Mouse (Mus musculus): ENCODE results near the gene Tacc2. TPM values are rescaled to one million over a fixed set of nuclear protein-coding genes. Genes with fewer than 3 reads are reported as not detected.
A peak's percentile ranks its signal among the peaks of the same experiment; 100 is the strongest.

The Tacc2 gene
- polyA plus RNA-seq, 1 experiment from 2014 or later = 34.7 TPM

DNA sequence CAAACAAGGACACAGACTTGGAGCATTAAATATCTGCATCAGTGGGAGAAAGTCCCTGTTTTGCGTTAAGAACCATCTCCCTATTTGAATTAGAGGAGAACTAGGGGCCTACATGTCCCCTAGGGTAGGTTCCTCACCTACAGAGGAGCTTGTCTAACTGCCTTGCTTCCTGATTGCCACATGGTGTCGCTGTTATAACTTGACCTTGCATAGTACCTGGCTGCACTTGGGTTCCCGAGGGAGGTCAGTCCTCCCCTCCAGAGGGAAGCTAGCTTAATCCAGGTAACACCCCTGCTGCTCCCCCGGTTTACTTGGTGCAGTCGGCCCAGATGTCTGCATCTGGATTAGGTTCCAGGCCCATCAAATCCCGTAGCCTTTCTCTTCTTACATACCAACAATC, 27.9 kb downstream of the Tacc2 start:
- ATAC-seq (ENCODE audit: insufficient number of reproducible peaks, low FRiP score, low TSS enrichment, low read depth) (no peak), DNase-seq (ENCODE audit: low spot score) (no peak)
- H3K27me3 ChIP-seq (ENCODE audit: control insufficient read depth, insufficient read depth, low read length) = no peaks in the 10 kb centered on the region
- no peak overlapping the region for H3K27ac ChIP-seq (replicated peaks; ENCODE audit: low read depth, low read length)
- 16% methylated on average over 6 of the region's 6 CpGs for WGBS
- peaks cover 2% of the 10 kb centered on the region; the same call in 1 of the 2 replicates for H3K4me1 ChIP-seq (ENCODE audit: control insufficient read depth, insufficient read depth, low read length)
- H3K4me2 ChIP-seq (ENCODE audit: low read depth, severe bottlenecking) = no peak overlapping the region
- no peak overlapping the region for H3K4me3 ChIP-seq (ENCODE audit: low read depth, low read length)
- no peaks in the 10 kb centered on the region for H3K9me3 ChIP-seq (ENCODE audit: control insufficient read depth, low read length)
- no peaks in the 10 kb centered on the region for H3K36me3 ChIP-seq (ENCODE audit: control insufficient read depth, insufficient read depth, low read length)
- no peak overlapping the region for H3K9ac ChIP-seq (ENCODE audit: low read length)

GRCm38 (mm10) chr7:130606958-130607357, 29.7 kb downstream of the Tacc2 start:
- ATAC-seq (ENCODE audit: insufficient number of reproducible peaks, low FRiP score, low TSS enrichment, low read depth) = no peak

GRCm38 (mm10) chr7:130613973-130614372, 36.7 kb downstream of the Tacc2 start:
- no peaks in the 10 kb centered on the region for H3K36me3 ChIP-seq (ENCODE audit: control insufficient read depth, insufficient read depth, low read length)
- no peak for ATAC-seq (ENCODE audit: insufficient number of reproducible peaks, low FRiP score, low TSS enrichment, low read depth)
- H3K9ac ChIP-seq (ENCODE audit: low read length) = no peak overlapping the region
- no peaks in the 10 kb centered on the region for H3K27me3 ChIP-seq (ENCODE audit: control insufficient read depth, insufficient read depth, low read length)
- H3K4me2 ChIP-seq (ENCODE audit: low read depth, severe bottlenecking) = no peak overlapping the region
- WGBS = 66% methylated on average over 4 of the region's 4 CpGs
- no peaks in the 10 kb centered on the region for H3K9me3 ChIP-seq (ENCODE audit: control insufficient read depth, low read length)
- H3K4me1 ChIP-seq (ENCODE audit: control insufficient read depth, insufficient read depth, low read length) = no peaks in the 10 kb centered on the region
- no peak for DNase-seq (ENCODE audit: low spot score)
- no peak overlapping the region for H3K27ac ChIP-seq (replicated peaks; ENCODE audit: low read depth, low read length)
- H3K4me3 ChIP-seq (ENCODE audit: low read depth, low read length) = no peak overlapping the region

More at GRCm38 (mm10) chr7:130606958-130607357, 29.7 kb downstream of the Tacc2 start:
- Histone ChIP-seq H3K4me1 (ENCODE audit: control insufficient read depth, insufficient read depth, low read length) (peaks cover 2% of the 10 kb centered on the region; the same call in 1 of the 2 replicates), H3K4me2 (ENCODE audit: low read depth, severe bottlenecking) (no peak overlapping the region), H3K27me3 (ENCODE audit: control insufficient read depth, insufficient read depth, low read length) (no peaks in the 10 kb centered on the region), H3K27ac (replicated peaks; ENCODE audit: low read depth, low read length) (no peak overlapping the region), H3K9ac (ENCODE audit: low read length) (no peak overlapping the region), H3K9me3 (ENCODE audit: control insufficient read depth, low read length) (no peaks in the 10 kb centered on the region), H3K4me3 (ENCODE audit: low read depth, low read length) (no peak overlapping the region), H3K36me3 (ENCODE audit: control insufficient read depth, insufficient read depth, low read length) (no peaks in the 10 kb centered on the region)
- WGBS = 37% methylated on average over 4 of the region's 4 CpGs
- DNase-seq (ENCODE audit: low spot score) = peak; percentile 43

DNA sequence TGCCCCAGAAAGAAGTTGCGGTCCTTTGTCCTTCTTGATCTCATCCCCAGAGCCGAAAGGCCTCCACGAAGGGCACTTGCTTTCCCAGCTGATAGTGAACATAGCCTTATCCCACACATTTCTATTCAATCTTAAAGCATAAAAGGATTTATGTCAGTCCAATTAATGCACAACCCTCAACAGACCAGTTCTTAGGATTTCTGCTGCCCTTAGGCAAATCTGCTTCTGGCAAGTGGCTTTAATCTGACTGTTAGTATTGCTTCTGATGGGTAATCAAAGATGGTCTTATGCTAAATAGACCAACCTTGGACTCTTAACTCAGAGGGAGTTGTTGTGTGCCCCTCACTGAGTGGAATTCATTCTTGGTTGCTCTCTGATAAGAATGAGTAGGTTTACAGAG, 40.4 kb downstream of the Tacc2 start:
- Histone ChIP-seq H3K36me3 (ENCODE audit: control insufficient read depth, insufficient read depth, low read length) (no peaks in the 10 kb centered on the region), H3K9me3 (ENCODE audit: control insufficient read depth, low read length) (no peaks in the 10 kb centered on the region), H3K27me3 (ENCODE audit: control insufficient read depth, insufficient read depth, low read length) (no peaks in the 10 kb centered on the region), H3K27ac (replicated peaks; ENCODE audit: low read depth, low read length) (no peak overlapping the region), H3K4me2 (ENCODE audit: low read depth, severe bottlenecking) (no peak overlapping the region), H3K4me3 (ENCODE audit: low read depth, low read length) (no peak overlapping the region), H3K4me1 (ENCODE audit: control insufficient read depth, insufficient read depth, low read length) (no peaks in the 10 kb centered on the region), H3K9ac (ENCODE audit: low read length) (no peak overlapping the region)
- WGBS = 94% methylated on average over 3 of the region's 3 CpGs
- DNase-seq (ENCODE audit: low spot score) (no peak), ATAC-seq (ENCODE audit: insufficient number of reproducible peaks, low FRiP score, low TSS enrichment, low read depth) (no peak)

DNA sequence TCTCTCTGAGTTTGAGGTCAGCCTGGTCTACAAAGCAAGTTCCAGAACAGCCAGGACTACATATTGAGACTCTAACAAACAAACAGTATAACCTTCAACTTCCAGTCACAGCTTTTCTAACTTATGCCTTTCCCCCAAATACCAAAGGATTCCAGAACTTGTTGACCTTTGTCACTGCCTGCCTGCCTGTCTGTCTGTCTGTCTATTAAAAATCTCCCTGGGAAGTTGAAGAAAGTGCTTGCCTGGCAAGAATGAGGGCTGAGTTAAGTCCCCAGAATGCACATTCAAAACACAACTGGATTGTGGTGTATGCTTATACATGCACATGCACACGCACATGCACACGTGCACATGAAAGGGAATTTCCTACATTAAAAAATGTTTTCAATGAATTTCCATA, 43.8 kb downstream of the Tacc2 start:
- H3K27ac ChIP-seq (replicated peaks; ENCODE audit: low read depth, low read length) = no peak overlapping the region
- H3K36me3 ChIP-seq (ENCODE audit: control insufficient read depth, insufficient read depth, low read length) = no peaks in the 10 kb centered on the region
- no peak for ATAC-seq (ENCODE audit: insufficient number of reproducible peaks, low FRiP score, low TSS enrichment, low read depth)
- H3K27me3 ChIP-seq (ENCODE audit: control insufficient read depth, insufficient read depth, low read length) = no peaks in the 10 kb centered on the region
- no peaks in the 10 kb centered on the region for H3K9me3 ChIP-seq (ENCODE audit: control insufficient read depth, low read length)
- H3K4me1 ChIP-seq (ENCODE audit: control insufficient read depth, insufficient read depth, low read length) = no peaks in the 10 kb centered on the region
- H3K9ac ChIP-seq (ENCODE audit: low read length) = no peak overlapping the region
- 89% methylated on average over 2 of the region's 2 CpGs for WGBS
- no peak for DNase-seq (ENCODE audit: low spot score)
- no peak overlapping the region for H3K4me2 ChIP-seq (ENCODE audit: low read depth, severe bottlenecking)
- no peak overlapping the region for H3K4me3 ChIP-seq (ENCODE audit: low read depth, low read length)

- WGBS = 56% methylated on average over 3 of the region's 3 CpGs
- ATAC-seq (ENCODE audit: insufficient number of reproducible peaks, low FRiP score, low TSS enrichment, low read depth) (no peak), DNase-seq (ENCODE audit: low spot score) (no peak)
- Histone ChIP-seq H3K36me3 (ENCODE audit: control insufficient read depth, insufficient read depth, low read length) (no peaks in the 10 kb centered on the region), H3K9me3 (ENCODE audit: control insufficient read depth, low read length) (no peaks in the 10 kb centered on the region), H3K9ac (ENCODE audit: low read length) (no peak overlapping the region), H3K27me3 (ENCODE audit: control insufficient read depth, insufficient read depth, low read length) (no peaks in the 10 kb centered on the region), H3K4me2 (ENCODE audit: low read depth, severe bottlenecking) (no peak overlapping the region), H3K4me3 (ENCODE audit: low read depth, low read length) (no peak overlapping the region), H3K27ac (replicated peaks; ENCODE audit: low read depth, low read length) (no peak overlapping the region), H3K4me1 (ENCODE audit: control insufficient read depth, insufficient read depth, low read length) (no peaks in the 10 kb centered on the region)
These were observed 44.7 kb downstream of the Tacc2 start for GRCm38 (mm10) chr7:130621953-130622352.

DNA sequence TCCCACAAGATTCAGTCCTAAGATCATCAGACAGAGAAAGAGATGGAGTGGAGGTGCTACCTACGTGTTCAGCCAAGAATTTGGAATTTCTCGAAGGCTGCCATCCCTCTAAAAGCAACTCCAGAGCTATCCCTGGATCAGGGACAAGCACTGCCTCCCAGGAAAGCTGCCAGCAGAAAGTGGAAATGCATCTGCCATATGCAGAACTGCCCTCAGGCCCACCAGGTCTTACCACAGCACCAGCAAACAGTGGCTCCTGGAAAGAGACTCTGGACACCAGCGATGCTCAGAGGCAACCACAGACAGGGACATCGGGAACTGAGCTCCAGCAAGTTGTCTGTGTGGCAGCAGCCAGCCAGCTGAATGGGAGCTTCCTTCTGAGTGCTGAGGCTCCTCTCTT, 45.1 kb downstream of the Tacc2 start:
- Histone ChIP-seq H3K9me3 (ENCODE audit: control insufficient read depth, low read length) (no peaks in the 10 kb centered on the region), H3K4me3 (ENCODE audit: low read depth, low read length) (no peak overlapping the region), H3K9ac (ENCODE audit: low read length) (no peak overlapping the region), H3K4me1 (ENCODE audit: control insufficient read depth, insufficient read depth, low read length) (no peaks in the 10 kb centered on the region), H3K27ac (replicated peaks; ENCODE audit: low read depth, low read length) (no peak overlapping the region), H3K4me2 (ENCODE audit: low read depth, severe bottlenecking) (no peak overlapping the region), H3K36me3 (ENCODE audit: control insufficient read depth, insufficient read depth, low read length) (no peaks in the 10 kb centered on the region), H3K27me3 (ENCODE audit: control insufficient read depth, insufficient read depth, low read length) (no peaks in the 10 kb centered on the region)
- ATAC-seq (ENCODE audit: insufficient number of reproducible peaks, low FRiP score, low TSS enrichment, low read depth) (no peak), DNase-seq (ENCODE audit: low spot score) (no peak)
- WGBS = 89% methylated on average over 4 of the region's 4 CpGs

GRCm38 (mm10) chr7:130624299-130624698, 47.1 kb downstream of the Tacc2 start:
- no peak for DNase-seq (ENCODE audit: low spot score)
- Histone ChIP-seq H3K27ac (replicated peaks; ENCODE audit: low read depth, low read length) (no peak overlapping the region), H3K9ac (ENCODE audit: low read length) (no peak overlapping the region), H3K4me3 (ENCODE audit: low read depth, low read length) (no peak overlapping the region), H3K36me3 (ENCODE audit: control insufficient read depth, insufficient read depth, low read length) (no peaks in the 10 kb centered on the region), H3K4me1 (ENCODE audit: control insufficient read depth, insufficient read depth, low read length) (no peaks in the 10 kb centered on the region), H3K9me3 (ENCODE audit: control insufficient read depth, low read length) (no peaks in the 10 kb centered on the region), H3K27me3 (ENCODE audit: control insufficient read depth, insufficient read depth, low read length) (no peaks in the 10 kb centered on the region), H3K4me2 (ENCODE audit: low read depth, severe bottlenecking) (no peak overlapping the region)
- ATAC-seq (ENCODE audit: insufficient number of reproducible peaks, low FRiP score, low TSS enrichment, low read depth) = no peak
- WGBS = 83% methylated on average over 9 of the region's 9 CpGs

DNA sequence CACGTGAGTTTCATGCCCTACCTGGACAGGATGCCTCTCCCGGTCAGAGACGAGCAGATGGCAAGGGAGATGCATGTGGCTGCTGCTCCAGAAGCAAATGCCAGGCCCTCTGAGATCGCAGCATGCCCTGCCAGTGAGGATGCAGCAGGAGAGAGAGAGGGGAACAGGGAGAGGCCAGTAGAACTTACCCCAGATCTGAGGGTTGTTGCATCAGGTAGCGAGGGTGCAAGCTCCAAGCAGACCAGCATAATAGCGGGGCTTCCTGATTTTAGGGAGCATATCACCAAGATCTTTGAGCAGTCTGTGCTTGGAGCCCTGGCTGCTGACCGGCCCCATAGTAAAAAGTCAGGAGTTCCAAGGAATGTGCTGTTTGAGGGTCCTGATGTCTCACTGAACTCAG, 48.1 kb downstream of the Tacc2 start:
- DNase-seq (ENCODE audit: low spot score) = no peak
- H3K27ac ChIP-seq (replicated peaks; ENCODE audit: low read depth, low read length) = no peak overlapping the region
- no peak overlapping the region for H3K4me2 ChIP-seq (ENCODE audit: low read depth, severe bottlenecking)
- 80% methylated on average over 7 of the region's 7 CpGs for WGBS
- H3K9ac ChIP-seq (ENCODE audit: low read length) = no peak overlapping the region
- H3K4me3 ChIP-seq (ENCODE audit: low read depth, low read length) = no peak overlapping the region
- H3K9me3 ChIP-seq (ENCODE audit: control insufficient read depth, low read length) = no peaks in the 10 kb centered on the region
- H3K36me3 ChIP-seq (ENCODE audit: control insufficient read depth, insufficient read depth, low read length) = no peaks in the 10 kb centered on the region
- no peaks in the 10 kb centered on the region for H3K4me1 ChIP-seq (ENCODE audit: control insufficient read depth, insufficient read depth, low read length)
- no peak for ATAC-seq (ENCODE audit: insufficient number of reproducible peaks, low FRiP score, low TSS enrichment, low read depth)
- H3K27me3 ChIP-seq (ENCODE audit: control insufficient read depth, insufficient read depth, low read length) = no peaks in the 10 kb centered on the region
